Mouse (Mus musculus) olfactory bulb, adult 2 months (tissue): ENCODE measurements at regions not wholly inside any gene's neighbourhood (a gene's known extent, or its start where the extent isn't known, plus 50 kb on each side); places are given as distances from the start of the nearest gene placed in this dataset.

Experiments
- CTCF ChIP-seq: fragments of 200-500 bp; IDR thresholded peaks from 2 replicates; pipeline ENCODE4 v1.5.1; 2012; ENCODE audit warnings: low read depth, mild to moderate bottlenecking, low read length, moderate library complexity; ENCODE audit not compliant: insufficient read depth
- POLR2A ChIP-seq: fragments of 200-500 bp; IDR thresholded peaks from 2 replicates; pipeline ENCODE4 v1.6.1; 2012; ENCODE audit warnings: mild to moderate bottlenecking, low read depth, low read length, moderate library complexity; ENCODE audit not compliant: insufficient read depth

GRCm38 (mm10) chrX:99370711-99371110, 100.4 kb downstream of the Pja1 start:
- TF ChIP-seq CTCF (no peak), POLR2A (no peak)
